Mouse (Mus musculus) heart, embryonic 14.5 days (tissue): ENCODE data around the gene Cyp2f2. TPM values are rescaled to one million over a fixed set of nuclear protein-coding genes. Genes with fewer than 3 reads are reported as not detected.
A peak's percentile ranks its signal among the peaks of the same experiment; 100 is the strongest.

ENCODE experiments used
- ATAC-seq: fragments of 200-750 bp; cut with Nextera tagmentation; 2 replicates; pipeline ENCODE4 v1.8.0; 2017; ENCODE audit warnings: low read depth, moderate TSS enrichment; ENCODE audit not compliant: insufficient number of reproducible peaks, insufficient read depth, low FRiP score
- H3K27ac ChIP-seq, 2 experiments: fragments of 200-500 bp in 1 of 2; fragments of 300-500 bp in 1 of 2; sonication (generic) in 1 of 2; replicated peaks in 1 of 2; 2 replicates each; pipeline ENCODE4 v1.5.1; 2012 to 2014; ENCODE audit warnings: low read depth in 2 of 2, low read length in 2 of 2, control low read depth in 1 of 2, mild to moderate bottlenecking in 1 of 2, mixed read lengths in 1 of 2; ENCODE audit not compliant: control insufficient read depth in 1 of 2, insufficient read depth in 1 of 2
- H3K27me3 ChIP-seq: fragments of 300-500 bp; sonication (generic); 2 replicates; pipeline ENCODE4 v1.6.1; 2014; ENCODE audit warnings: mild to moderate bottlenecking, low read length, control low read depth; ENCODE audit not compliant: control insufficient read depth, insufficient read depth
- H3K36me3 ChIP-seq: fragments of 300-500 bp; sonication (generic); 2 replicates; pipeline ENCODE4 v1.6.1; 2014; ENCODE audit warnings: mild to moderate bottlenecking, control low read depth, low read length, mixed read lengths; ENCODE audit not compliant: control insufficient read depth, insufficient read depth
- H3K4me1 ChIP-seq, 2 experiments: fragments of 200-500 bp in 1 of 2; fragments of 300-500 bp in 1 of 2; sonication (generic) in 1 of 2; 2 replicates each; pipeline ENCODE4 v1.6.1; 2012 to 2014; ENCODE audit warnings: low read length in 2 of 2, control low read depth in 1 of 2, mixed read lengths in 1 of 2; ENCODE audit not compliant: control insufficient read depth in 2 of 2, insufficient read depth in 2 of 2
- H3K4me2 ChIP-seq: fragments of 300-500 bp; sonication (generic); 2 replicates; pipeline ENCODE4 v1.6.1; 2014; ENCODE audit warnings: mild to moderate bottlenecking, low read length
- H3K4me3 ChIP-seq, 2 experiments: fragments of 200-500 bp in 1 of 2; fragments of 300-500 bp in 1 of 2; sonication (generic) in 1 of 2; 2 replicates each; pipeline ENCODE4 v1.5.1; 2012 to 2014; ENCODE audit warnings: low read length in 2 of 2, mild to moderate bottlenecking in 2 of 2, control low read depth in 1 of 2, low read depth in 1 of 2, moderate library complexity in 1 of 2; ENCODE audit not compliant: control insufficient read depth in 1 of 2, insufficient read depth in 1 of 2
- H3K9ac ChIP-seq: fragments of 300-500 bp; sonication (generic); 2 replicates; pipeline ENCODE4 v1.6.1; 2014; ENCODE audit warnings: mild to moderate bottlenecking, low read length
- H3K9me3 ChIP-seq: fragments of 300-500 bp; sonication (generic); 2 replicates; pipeline ENCODE4 v1.6.1; 2016; ENCODE audit warnings: low read length, control low read depth; ENCODE audit not compliant: control insufficient read depth
- WGBS: fragments of 180-500 bp; shearing (Covaris S2); extraction: QIAGEN DNeasy Blood & Tissue Kit; methylation state at CpG from one replicate; pipeline ENCODE4 v1.1.7; 2014; 5-methylcytosine and 5-hydroxymethylcytosine counted together
- microRNA-seq: library from miRNA; unstranded; fragments of <30 nt; microRNA quantifications from one replicate; pipeline ENCODE4, GENCODE M21; 2016
- polyA plus RNA-seq: library from polyadenylated mRNA; unstranded; fragments of >200 nt; fragmentation: Nextera tagmentation; extraction: Ambion mirVana; gene quantifications from 2 replicates; pipeline ENCODE4 v1.2.1, GENCODE M21; 2014

The Cyp2f2 gene
- polyA plus RNA-seq, 1 experiment from 2014 or later, result 3.3 TPM

GRCm38 (mm10) chr7:27180036-27180435 is 60.3 kb downstream of the Cyp2f2 start:
- Histone ChIP-seq H3K27me3 (no peaks in the 10 kb centered on the region), H3K27ac (peak overlapping the region in 1 of 2 experiments; percentile 33; a peak in 2 of 4 replicates), H3K4me1 (peaks cover 0 to 4% of the 10 kb centered on the region in 2 experiments; a peak in 2 of 4 replicates), H3K4me3 (no peak overlapping the region), H3K9me3 (0 out of 2 replicates have a peak, but pooled peaks cover under 1% of the 10 kb centered on the region), H3K4me2 (no peak overlapping the region), H3K9ac (no peak overlapping the region), H3K36me3 (peaks cover 26% of the 10 kb centered on the region)
- no peak for ATAC-seq
- WGBS, result 57% methylated on average over 5 of the region's 5 CpGs

- Histone ChIP-seq H3K9ac (no peak within 1 kb of the TSS), H3K27ac (peak within 1 kb of the TSS in 1 of 2 experiments; percentile 33; a peak in 2 of 4 replicates), H3K4me1 (peaks cover 0 to 4% of the 10 kb centered on the region in 2 experiments; a peak in 2 of 4 replicates), H3K4me3 (no peak within 1 kb of the TSS), H3K27me3 (no peaks in the 10 kb centered on the region), H3K4me2 (no peak within 1 kb of the TSS), H3K36me3 (peaks cover 32% of the 10 kb centered on the region), H3K9me3 (0 out of 2 replicates have a peak, but pooled peaks cover 3% of the 10 kb centered on the region)
- ATAC-seq, result no peak
- WGBS, result 62% methylated on average over 14 of the region's 14 CpGs
Measured at GRCm38 (mm10) chr7:27180837-27181695, 61.4 kb downstream of the Cyp2f2 start, which contains the start of the genes Gm21983 and Mia. Gene Gm21983 (minus strand): TSS chr7:27181086. Gene Mia (minus strand): TSS chr7:27181157.

- no peak overlapping the region for H3K27ac ChIP-seq
- H3K4me2 ChIP-seq, result no peak overlapping the region
- WGBS, result 88% methylated on average over 1 of the region's 1 CpGs
- peaks cover 47% of the 10 kb centered on the region for H3K36me3 ChIP-seq
- H3K4me1 ChIP-seq, result peaks cover 0 to 4% of the 10 kb centered on the region in 2 experiments; a peak in 2 of 4 replicates
- no peak overlapping the region for H3K9ac ChIP-seq
- H3K4me3 ChIP-seq, result no peak overlapping the region
- H3K9me3 ChIP-seq, result 0 out of 2 replicates have a peak, but pooled peaks cover 3% of the 10 kb centered on the region
- H3K27me3 ChIP-seq, result no peaks in the 10 kb centered on the region
- ATAC-seq, result no peak
Measured at GRCm38 (mm10) chr7:27182498-27182897, 62.8 kb downstream of the Cyp2f2 start.

Small RNA genes lying within 50 kb of the gene (microRNA-seq; reads per million reads assigned to microRNA genes)
- 1.7 reads per million for gene Mir3101

Other genes starting within 250 kb of the Cyp2f2 start
- not detected in 2 replicates for gene Cyp2a22, start 180.5 kb upstream of the Cyp2f2 start, polyA plus RNA-seq
- gene Cyp2a12, start 90.8 kb upstream of the Cyp2f2 start, polyA plus RNA-seq, result not detected in 2 replicates
- gene Cyp2t4, start 33.8 kb downstream of the Cyp2f2 start, polyA plus RNA-seq, result 0.22 TPM in 1 of 2 replicates, not detected in the other
- 26.7 and 31.2 TPM in 2 replicates for gene Egln2, start 46.9 kb downstream of the Cyp2f2 start, polyA plus RNA-seq
- gene Rab4b, start 59.0 kb downstream of the Cyp2f2 start, polyA plus RNA-seq, result 42.4 and 43.4 TPM in 2 replicates
- not detected in 2 replicates for gene Gm21983, start 61.2 kb downstream of the Cyp2f2 start, polyA plus RNA-seq
- 0.53 and 1.3 TPM in 2 replicates for gene Mia, start 61.2 kb downstream of the Cyp2f2 start, polyA plus RNA-seq
- gene BC024978, start 75.9 kb downstream of the Cyp2f2 start, polyA plus RNA-seq, result 3.3 and 3.7 TPM in 2 replicates
- gene Snrpa, start 76.4 kb downstream of the Cyp2f2 start, polyA plus RNA-seq, result 140 and 150 TPM in 2 replicates
- 3.4 and 3.8 TPM in 2 replicates for gene Itpkc, start 108.8 kb downstream of the Cyp2f2 start, polyA plus RNA-seq
- 9.9 and 11.9 TPM in 2 replicates for gene Coq8b, start 113.1 kb downstream of the Cyp2f2 start, polyA plus RNA-seq
- 3.3 and 5.4 TPM in 2 replicates for gene Numbl, start 138.5 kb downstream of the Cyp2f2 start, polyA plus RNA-seq
- 47.7 and 55.1 TPM in 2 replicates for gene Ltbp4, start 217.8 kb downstream of the Cyp2f2 start, polyA plus RNA-seq
- gene Shkbp1, start 236.1 kb downstream of the Cyp2f2 start, polyA plus RNA-seq, result 18.3 and 22.0 TPM in 2 replicates
- gene Gm20479, start 237.5 kb downstream of the Cyp2f2 start, polyA plus RNA-seq, result not detected in 2 replicates